Mouse (Mus musculus) T-helper 1 cell (primary cell): ENCODE data around the gene Nfil3.

ENCODE experiments used
- in situ Hi-C: fragments of 300-600 bp; cut with MboI, MseI; formaldehyde crosslinking; loops from one replicate; pipeline ENCODE4 v1.15.1; 2025; ENCODE audit warnings: high pct_unique_total_duplicates

The Nfil3 gene

GRCm38 (mm10) chr13:52982703-52983102 lies 1.8 kb upstream of the Nfil3 start:
- in situ Hi-C loops: loop anchor here (10.0 kb wide), 1 partner anchor 158 kb away; no protein-coding TSS in a partner anchor

- in situ Hi-C loops: loop anchor here (10.0 kb wide), 1 partner anchor 157 kb away; no protein-coding TSS in a partner anchor
These were observed 788 bp upstream of the Nfil3 start for GRCm38 (mm10) chr13:52981441-52982281.

DNA sequence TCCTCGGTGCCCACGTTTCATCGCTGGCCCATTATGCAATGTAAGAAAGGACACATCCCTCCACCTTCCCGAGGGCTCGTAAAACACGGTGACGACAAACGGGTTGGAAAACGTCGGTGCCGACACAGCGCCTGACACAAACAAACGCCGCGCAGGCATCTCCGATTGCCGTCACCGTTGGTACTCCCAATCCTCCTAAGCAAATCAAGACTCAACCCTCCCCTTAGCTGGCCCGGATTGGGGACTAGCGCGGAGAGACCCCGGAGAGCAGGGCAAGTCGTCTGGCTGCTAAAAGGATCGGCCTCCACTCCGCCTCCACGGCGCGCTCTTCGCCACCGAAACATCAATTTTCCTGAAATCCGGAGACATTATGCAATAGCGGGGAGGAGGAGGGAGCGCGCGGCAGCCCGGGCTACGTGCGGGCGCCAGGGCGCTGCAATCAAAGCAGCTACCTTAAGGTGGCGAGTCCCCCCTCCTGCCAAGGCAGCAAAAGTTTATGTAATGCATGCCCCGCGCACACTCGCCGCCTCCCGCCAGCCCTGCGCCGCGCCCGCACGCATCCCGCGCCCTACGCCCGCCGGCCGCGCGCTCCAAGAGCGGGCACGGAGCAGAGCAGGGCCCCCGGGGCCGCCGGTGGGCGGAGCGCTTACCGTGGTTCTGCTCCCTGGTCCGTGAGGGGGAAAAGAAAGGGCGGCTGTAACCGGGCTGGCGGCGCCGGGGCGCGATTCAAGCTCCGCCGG lies 492 bp downstream of the Nfil3 start:
- in situ Hi-C loops: loop anchor here (10.0 kb wide), 1 partner anchor 156 kb away; no protein-coding TSS in a partner anchor

DNA sequence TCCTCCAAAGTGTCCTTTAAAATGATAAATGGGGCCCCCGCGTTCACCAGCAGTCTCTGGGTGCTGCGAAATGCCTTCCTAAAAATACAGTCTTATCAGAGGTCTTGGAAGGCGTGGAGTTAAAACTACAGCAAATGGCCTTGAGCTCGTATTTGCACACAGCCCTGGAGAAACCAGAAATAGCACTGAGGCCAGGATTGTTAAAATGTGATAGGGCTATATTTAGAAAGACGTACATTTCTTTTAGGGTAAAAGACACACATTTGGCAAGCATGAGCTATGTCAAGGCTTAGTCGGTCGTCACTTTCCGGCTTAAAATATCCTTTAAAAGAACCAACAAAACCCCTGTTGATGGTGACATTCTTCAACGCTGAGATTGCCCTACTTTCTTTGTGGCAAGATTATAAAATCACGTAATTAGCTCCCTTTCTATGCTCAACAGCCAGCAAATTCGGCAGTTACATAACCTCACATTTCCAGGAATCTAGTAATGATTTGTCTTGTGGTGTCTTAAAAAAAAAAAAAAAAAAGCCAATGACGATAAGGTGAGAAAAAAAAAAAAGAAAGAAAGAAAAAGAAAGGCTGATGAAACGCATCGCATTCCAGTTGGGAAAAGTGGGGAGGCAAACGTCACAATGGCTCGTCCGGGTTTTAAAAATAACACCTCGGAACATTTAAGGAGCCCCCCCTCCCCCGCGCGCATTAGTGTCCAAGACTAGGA lies 1.4 kb downstream of the Nfil3 start:
- in situ Hi-C loops: loop anchor here (10.0 kb wide), 1 partner anchor 155 kb away; no protein-coding TSS in a partner anchor

- in situ Hi-C loops: no loop called here
These were observed 2.4 kb downstream of the Nfil3 start for GRCm38 (mm10) chr13:52978321-52978981.

DNA sequence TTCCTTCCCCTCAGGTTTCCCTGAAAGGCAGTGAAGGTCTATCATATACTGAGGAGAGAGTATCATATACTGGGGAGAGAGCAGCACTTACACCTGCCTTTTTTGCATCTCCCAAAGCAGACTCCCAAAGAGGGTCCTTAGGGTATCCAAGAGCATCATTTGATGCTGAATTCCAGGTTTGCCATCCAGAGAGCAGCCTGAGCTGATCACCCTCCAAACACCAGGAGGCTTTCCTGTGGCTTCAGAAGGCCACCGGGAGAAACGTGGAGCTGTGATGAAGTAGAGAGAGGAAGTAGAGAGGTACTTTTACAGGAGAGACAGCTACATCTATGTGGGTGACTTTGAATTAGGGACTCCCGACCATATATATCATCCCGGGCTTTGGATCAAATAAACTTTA lies 3.1 kb downstream of the Nfil3 start:
- in situ Hi-C loops: no loop called here

- in situ Hi-C loops: no loop called here
These were observed 3.7 kb downstream of the Nfil3 start for GRCm38 (mm10) chr13:52977221-52977609.

GRCm38 (mm10) chr13:52976510-52977220 lies 4.2 kb downstream of the Nfil3 start:
- in situ Hi-C loops: no loop called here

GRCm38 (mm10) chr13:52976130-52976509 lies 4.8 kb downstream of the Nfil3 start:
- in situ Hi-C loops: no loop called here

DNA sequence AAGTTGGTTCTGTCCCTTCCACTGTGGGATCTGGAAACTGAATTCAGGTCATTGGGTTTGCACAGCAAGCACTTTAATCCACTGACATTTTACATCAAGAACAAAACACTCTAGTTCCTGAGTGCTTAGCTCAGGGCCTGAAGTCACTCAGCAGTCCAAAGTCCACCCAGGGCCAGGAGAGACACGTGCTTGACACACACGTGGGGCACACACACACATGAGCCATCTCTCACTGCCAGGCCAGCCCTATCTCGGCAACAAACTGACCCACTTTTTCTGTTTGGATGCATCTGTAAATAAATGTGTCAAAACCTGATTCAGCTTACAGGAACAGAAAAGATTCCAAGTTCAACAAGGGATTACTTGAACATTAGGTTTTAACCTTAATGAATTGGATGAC lies 6.2 kb downstream of the Nfil3 start:
- in situ Hi-C loops: loop anchor here (5.0 kb wide), 1 partner anchor 52 kb away; no protein-coding TSS in a partner anchor

- in situ Hi-C loops: loop anchor here (5.0 kb wide), 1 partner anchor 51 kb away; no protein-coding TSS in a partner anchor
These were observed 7.4 kb downstream of the Nfil3 start for GRCm38 (mm10) chr13:52973427-52973826.

GRCm38 (mm10) chr13:52972626-52973025 lies 8.2 kb downstream of the Nfil3 start:
- in situ Hi-C loops: loop anchor here (5.0 kb wide), 1 partner anchor 50 kb away; no protein-coding TSS in a partner anchor

- in situ Hi-C loops: loop anchor here (5.0 kb wide), 1 partner anchor 49 kb away; no protein-coding TSS in a partner anchor
These were observed 10.0 kb downstream of the Nfil3 start for GRCm38 (mm10) chr13:52970876-52971275.

GRCm38 (mm10) chr13:52962922-52963321 lies 18.0 kb downstream of the Nfil3 start:
- in situ Hi-C loops: no loop called here

DNA sequence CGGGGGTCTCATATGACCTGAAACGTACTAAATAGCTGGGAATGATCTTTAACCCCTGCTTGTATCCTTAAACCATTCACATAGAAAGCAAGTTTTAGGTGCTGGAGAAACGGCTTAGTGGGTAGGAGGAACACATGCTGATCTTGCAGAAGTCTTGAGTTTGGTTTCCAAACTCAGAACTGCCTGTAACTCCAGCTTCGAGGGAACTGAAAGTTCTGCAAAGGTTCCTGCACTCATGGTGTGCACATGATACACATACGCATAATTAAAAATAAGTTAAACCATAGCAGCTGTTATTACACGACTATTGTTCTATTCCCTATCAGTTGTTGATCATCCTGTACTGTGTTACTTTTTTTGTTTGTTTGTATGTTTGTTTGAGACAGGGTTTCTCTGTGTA lies 18.5 kb downstream of the Nfil3 start:
- in situ Hi-C loops: no loop called here

- in situ Hi-C loops: no loop called here
These were observed 26.9 kb downstream of the Nfil3 start for GRCm38 (mm10) chr13:52953779-52954553.

DNA sequence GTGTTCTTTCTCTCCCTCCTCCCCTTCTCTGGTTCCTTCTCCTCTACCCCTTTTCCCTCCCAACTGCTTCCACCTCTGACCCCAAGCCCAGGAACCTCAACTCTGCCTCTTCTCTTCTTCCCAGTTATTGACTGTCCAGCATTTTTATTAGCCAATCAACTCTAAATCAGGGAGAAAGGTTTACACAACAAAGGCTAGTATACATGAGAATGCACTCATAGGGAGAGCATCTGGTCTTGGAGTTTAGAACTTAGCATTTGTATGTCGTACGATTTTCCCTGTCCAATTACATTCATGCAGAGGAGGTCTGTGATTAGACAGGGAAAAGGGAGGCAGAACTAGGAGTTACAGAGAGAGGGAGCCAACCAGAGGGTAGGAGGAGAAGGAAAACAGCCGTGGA lies 31.7 kb downstream of the Nfil3 start:
- in situ Hi-C loops: no loop called here

DNA sequence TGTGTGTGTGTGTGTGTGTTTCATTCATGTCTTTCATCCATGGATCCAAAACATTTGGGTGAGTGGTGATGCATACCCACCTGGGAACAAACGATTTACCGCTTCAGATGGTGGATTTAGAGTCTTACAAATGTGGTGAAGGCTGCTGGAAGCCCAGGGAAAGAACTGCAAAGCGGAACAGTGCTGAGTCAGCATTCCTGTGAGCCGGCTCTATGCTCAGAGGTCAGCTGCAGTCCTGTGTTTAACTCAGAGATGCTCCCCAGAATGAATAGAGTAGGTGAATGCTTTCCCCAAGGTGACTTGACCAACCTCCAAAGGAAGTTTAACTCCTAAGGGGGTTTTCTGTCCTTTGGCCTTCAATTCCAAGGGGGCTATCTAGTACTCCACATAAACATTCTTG lies 33.3 kb downstream of the Nfil3 start:
- in situ Hi-C loops: no loop called here

DNA sequence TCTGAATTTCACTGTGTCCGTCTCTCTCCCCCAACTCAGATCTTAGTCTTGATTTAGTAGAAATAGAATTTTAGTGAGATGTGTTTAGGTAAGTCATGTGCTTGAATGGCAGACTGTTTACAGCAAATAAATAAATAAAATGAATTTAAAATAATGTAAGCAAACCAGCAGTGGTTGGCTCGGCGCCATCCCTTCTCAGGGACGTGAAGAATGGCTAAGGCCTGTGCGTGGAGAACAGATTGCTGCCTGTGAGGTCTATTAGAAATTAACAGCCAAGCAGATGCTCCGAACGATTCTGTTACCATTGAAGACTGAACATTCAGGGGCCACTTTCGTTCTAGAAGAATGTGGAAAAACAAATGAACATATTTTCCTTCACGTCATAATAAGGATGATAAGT lies 35.1 kb downstream of the Nfil3 start:
- in situ Hi-C loops: no loop called here

GRCm38 (mm10) chr13:52944116-52944515 lies 36.8 kb downstream of the Nfil3 start:
- in situ Hi-C loops: no loop called here
